Mouse (Mus musculus) lung, embryonic 15.5 days (tissue): ENCODE results near the gene Cyp27a1. TPM values are rescaled to one million over a fixed set of nuclear protein-coding genes. Genes with fewer than 3 reads are reported as not detected.

Source experiments
- ATAC-seq: fragments of 200-750 bp; cut with Nextera tagmentation; 2 replicates; pipeline ENCODE4 v1.8.0; 2017; ENCODE audit warnings: moderate number of reproducible peaks, borderline replicate concordance; ENCODE audit not compliant: low FRiP score, low TSS enrichment; ENCODE audit errors: extremely low read depth
- H3K27ac ChIP-seq: fragments of 300-500 bp; sonication (generic); 2 replicates; pipeline ENCODE4 v1.5.1; 2015; ENCODE audit warnings: moderate library complexity, mild to moderate bottlenecking, inconsistent platforms
- H3K27me3 ChIP-seq: fragments of 300-500 bp; sonication (generic); 2 replicates; pipeline ENCODE4 v1.6.1; 2015; ENCODE audit warnings: inconsistent platforms
- H3K36me3 ChIP-seq: fragments of 300-500 bp; sonication (generic); 2 replicates; pipeline ENCODE4 v1.6.1; 2015; ENCODE audit warnings: inconsistent platforms
- H3K4me1 ChIP-seq: fragments of 300-500 bp; sonication (generic); 2 replicates; pipeline ENCODE4 v1.6.1; 2015; ENCODE audit warnings: inconsistent platforms
- H3K4me2 ChIP-seq: fragments of 300-500 bp; sonication (generic); 2 replicates; pipeline ENCODE4 v1.6.1; 2015; ENCODE audit warnings: inconsistent platforms, mild to moderate bottlenecking, moderate library complexity
- H3K4me3 ChIP-seq: fragments of 300-500 bp; sonication (generic); 2 replicates; pipeline ENCODE4 v1.5.1; 2015; ENCODE audit warnings: mild to moderate bottlenecking, inconsistent platforms
- H3K9ac ChIP-seq: fragments of 300-500 bp; sonication (generic); 2 replicates; pipeline ENCODE4 v1.6.1; 2015; ENCODE audit warnings: inconsistent platforms
- H3K9me3 ChIP-seq: fragments of 300-500 bp; sonication (generic); 2 replicates; pipeline ENCODE4 v1.6.1; 2016; ENCODE audit warnings: inconsistent platforms
- WGBS: fragments of 180-500 bp; shearing (Covaris S2); methylation state at CpG from one replicate; pipeline ENCODE4 v1.1.7; 2015; 5-methylcytosine and 5-hydroxymethylcytosine counted together
- polyA plus RNA-seq: library from polyadenylated mRNA; unstranded; fragments of >200 nt; fragmentation: Nextera tagmentation; extraction: Ambion mirVana; gene quantifications from 2 replicates; pipeline ENCODE4 v1.2.1, GENCODE M21; 2015

Cyp27a1 gene
- polyA plus RNA-seq, 1 experiment from 2014 or later, result 3.0 TPM

DNA sequence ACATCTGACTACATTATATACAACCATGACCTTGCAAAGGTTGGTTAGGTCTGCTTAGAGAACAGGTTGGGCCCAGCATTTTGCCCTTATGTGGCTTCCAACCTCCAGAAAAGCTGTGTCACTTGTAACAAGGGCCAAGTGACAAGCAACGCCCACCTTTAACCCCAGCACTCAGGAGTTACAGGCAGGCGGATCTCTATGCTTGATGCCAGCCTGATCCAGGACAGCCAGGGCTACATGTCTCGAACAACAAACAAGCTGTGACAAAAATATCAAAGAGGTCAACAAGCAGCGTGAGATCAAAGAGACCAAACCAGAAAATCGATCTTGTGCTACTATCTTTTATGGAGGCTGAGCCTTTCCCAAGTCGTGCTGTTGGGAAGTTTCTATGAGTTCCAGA is 8.3 kb downstream of the Cyp27a1 start:
- Histone ChIP-seq H3K4me3 (no peak overlapping the region), H3K27ac (no peak overlapping the region), H3K27me3 (no peaks in the 10 kb centered on the region), H3K9me3 (no peaks in the 10 kb centered on the region), H3K4me1 (no peaks in the 10 kb centered on the region), H3K9ac (no peak overlapping the region), H3K4me2 (no peak overlapping the region), H3K36me3 (no peaks in the 10 kb centered on the region)
- ATAC-seq, result no peak
- 62% methylated on average over 6 of the region's 6 CpGs for WGBS

DNA sequence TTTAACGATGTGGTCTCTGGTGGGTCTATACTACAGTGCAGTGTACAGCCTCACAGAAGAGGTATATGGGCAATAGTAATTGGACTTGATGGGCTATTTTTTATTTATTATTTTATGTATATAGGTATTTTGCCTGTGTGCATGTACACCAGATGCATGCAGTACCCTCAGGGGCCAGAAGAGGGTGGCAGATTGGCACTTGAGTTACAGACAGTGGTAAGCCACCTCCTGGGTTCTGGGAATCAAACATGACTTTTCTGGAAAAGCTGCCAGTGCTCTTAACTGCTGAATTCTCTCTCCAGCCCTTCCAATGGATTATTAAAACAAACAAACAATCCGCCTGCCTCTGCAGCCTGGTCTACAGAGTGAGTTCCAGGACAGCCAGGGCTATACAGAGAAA is 10.4 kb downstream of the Cyp27a1 start:
- Histone ChIP-seq H3K4me1 (no peaks in the 10 kb centered on the region), H3K9me3 (no peaks in the 10 kb centered on the region), H3K27ac (no peak overlapping the region), H3K4me3 (no peak overlapping the region), H3K4me2 (no peak overlapping the region), H3K27me3 (no peaks in the 10 kb centered on the region), H3K36me3 (no peaks in the 10 kb centered on the region), H3K9ac (no peak overlapping the region)
- 69% methylated on average over 2 of the region's 2 CpGs for WGBS
- no peak for ATAC-seq

DNA sequence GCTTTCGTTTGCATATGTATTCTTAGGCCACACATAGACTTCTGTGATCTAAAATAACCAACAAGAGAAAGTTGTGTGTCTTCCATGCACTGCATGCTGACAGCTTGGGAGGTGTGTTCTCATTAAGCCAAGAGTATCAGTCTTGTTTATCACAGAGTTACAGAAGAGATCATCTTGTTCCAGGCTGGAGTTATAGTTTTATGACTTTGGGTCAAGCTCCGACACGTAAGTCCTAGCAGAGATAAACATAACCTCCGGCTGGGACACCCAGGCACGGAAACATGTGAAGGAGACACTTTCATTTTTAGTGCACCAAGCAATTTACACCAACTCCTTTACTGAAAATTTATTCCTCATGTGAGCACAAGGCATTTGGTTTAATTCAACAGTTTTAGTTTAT is 12.7 kb downstream of the Cyp27a1 start:
- WGBS, result 40% methylated on average over 5 of the region's 5 CpGs
- H3K4me2 ChIP-seq, result no peak overlapping the region

DNA sequence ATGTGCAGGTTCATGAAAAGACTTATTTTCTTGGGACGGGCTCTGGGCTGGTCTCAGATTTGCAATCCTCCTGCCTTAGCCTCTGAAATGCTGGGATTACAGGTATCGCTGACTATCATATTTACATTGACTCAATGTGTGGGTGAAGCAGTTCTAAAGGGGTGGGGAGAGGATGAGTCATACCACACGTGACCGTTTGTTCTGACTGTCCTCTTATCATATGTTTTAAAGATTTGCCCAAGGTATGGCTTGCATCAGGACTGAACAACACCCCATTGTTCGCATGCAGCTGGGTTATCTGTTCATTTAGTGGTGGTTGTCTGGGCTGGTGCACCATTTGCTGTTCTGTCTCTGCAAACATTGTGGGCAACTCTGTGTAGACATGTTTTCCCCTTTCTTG is 13.3 kb downstream of the Cyp27a1 start:
- Histone ChIP-seq H3K36me3 (no peaks in the 10 kb centered on the region), H3K4me1 (no peaks in the 10 kb centered on the region), H3K4me3 (no peak overlapping the region), H3K27me3 (no peaks in the 10 kb centered on the region), H3K27ac (no peak overlapping the region), H3K9me3 (no peaks in the 10 kb centered on the region), H3K9ac (no peak overlapping the region), H3K4me2 (no peak overlapping the region)
- ATAC-seq, result no peak
- 58% methylated on average over 5 of the region's 5 CpGs for WGBS

More for the DNA sequence above, 12.7 kb downstream of the Cyp27a1 start:
- no peaks in the 10 kb centered on the region for H3K9me3 ChIP-seq
- H3K36me3 ChIP-seq, result no peaks in the 10 kb centered on the region
- no peak overlapping the region for H3K27ac ChIP-seq
- no peaks in the 10 kb centered on the region for H3K4me1 ChIP-seq
- H3K27me3 ChIP-seq, result no peaks in the 10 kb centered on the region
- no peak overlapping the region for H3K4me3 ChIP-seq
- H3K9ac ChIP-seq, result no peak overlapping the region
- no peak for ATAC-seq

DNA sequence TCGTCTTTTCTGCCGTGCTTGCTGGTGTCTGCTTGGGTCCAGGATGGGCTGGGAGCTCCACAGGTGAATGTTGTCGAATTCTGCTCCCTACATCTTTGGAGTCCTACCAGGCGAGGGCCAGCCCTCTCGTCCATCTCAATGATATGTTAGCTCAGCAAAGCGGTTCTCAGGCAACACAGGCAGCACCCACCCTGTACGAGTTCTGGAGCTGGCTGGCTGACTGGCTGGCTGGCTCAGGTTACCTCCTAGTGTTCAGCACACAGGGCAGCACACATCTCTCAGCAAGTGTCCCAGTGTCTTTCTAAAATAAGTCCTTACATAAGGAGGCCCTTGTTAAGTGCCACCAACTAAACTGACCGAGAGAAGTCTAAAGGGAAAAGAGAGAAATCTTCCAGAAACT is 15.1 kb downstream of the Cyp27a1 start:
- H3K9me3 ChIP-seq, result no peaks in the 10 kb centered on the region
- no peak overlapping the region for H3K9ac ChIP-seq
- no peaks in the 10 kb centered on the region for H3K4me1 ChIP-seq
- 54% methylated on average over 8 of the region's 8 CpGs for WGBS
- H3K27ac ChIP-seq, result no peak overlapping the region
- no peak overlapping the region for H3K4me3 ChIP-seq
- H3K36me3 ChIP-seq, result no peaks in the 10 kb centered on the region
- no peaks in the 10 kb centered on the region for H3K27me3 ChIP-seq
- no peak for ATAC-seq
- no peak overlapping the region for H3K4me2 ChIP-seq

DNA sequence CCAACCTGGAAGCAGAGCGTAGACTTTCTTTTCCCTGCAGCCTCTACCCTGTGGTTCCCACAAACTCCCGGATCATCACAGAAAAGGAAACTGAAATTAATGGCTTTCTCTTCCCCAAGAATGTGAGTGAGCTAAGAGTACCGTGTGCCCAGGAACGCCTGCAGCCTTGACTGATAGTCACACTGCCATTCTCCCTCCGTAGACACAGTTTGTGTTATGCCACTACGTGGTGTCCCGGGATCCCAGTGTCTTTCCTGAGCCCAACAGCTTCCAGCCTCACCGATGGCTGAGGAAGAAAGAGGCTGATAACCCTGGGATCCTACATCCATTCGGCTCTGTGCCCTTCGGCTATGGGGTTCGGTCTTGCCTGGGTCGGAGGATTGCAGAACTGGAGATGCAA is 23.6 kb downstream of the Cyp27a1 start:
- H3K4me1 ChIP-seq, result no peaks in the 10 kb centered on the region
- WGBS, result 75% methylated on average over 12 of the region's 12 CpGs
- no peak for ATAC-seq

DNA sequence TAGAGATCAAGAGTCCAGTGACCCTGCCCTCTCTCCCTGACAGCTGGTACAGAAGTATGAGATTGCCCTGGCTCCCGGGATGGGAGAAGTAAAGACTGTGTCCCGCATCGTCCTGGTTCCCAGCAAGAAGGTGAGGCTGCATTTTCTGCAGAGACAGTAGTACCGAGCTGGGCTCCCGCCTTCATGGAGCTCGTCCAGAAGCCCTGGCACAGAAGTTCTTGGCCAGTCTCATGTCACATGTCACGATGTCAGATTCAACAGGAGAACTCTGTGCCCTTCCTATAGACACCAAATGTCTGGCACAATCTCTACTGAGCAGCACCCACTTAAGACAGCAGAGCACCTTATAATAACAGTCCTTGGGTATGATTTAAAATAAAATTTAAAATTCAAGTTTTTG is 24.1 kb downstream of the Cyp27a1 start:
- Histone ChIP-seq H3K9ac (no peak overlapping the region), H3K27me3 (no peaks in the 10 kb centered on the region), H3K27ac (no peak overlapping the region), H3K4me1 (no peaks in the 10 kb centered on the region), H3K4me2 (no peak overlapping the region), H3K9me3 (no peaks in the 10 kb centered on the region), H3K4me3 (no peak overlapping the region), H3K36me3 (no peaks in the 10 kb centered on the region)
- WGBS, result 80% methylated on average over 7 of the region's 7 CpGs
- ATAC-seq, result no peak

More for the DNA sequence above, 23.6 kb downstream of the Cyp27a1 start:
- no peaks in the 10 kb centered on the region for H3K9me3 ChIP-seq
- H3K27ac ChIP-seq, result no peak overlapping the region
- no peak overlapping the region for H3K9ac ChIP-seq
- no peak overlapping the region for H3K4me2 ChIP-seq
- no peak overlapping the region for H3K4me3 ChIP-seq
- no peaks in the 10 kb centered on the region for H3K27me3 ChIP-seq
- H3K36me3 ChIP-seq, result no peaks in the 10 kb centered on the region

DNA sequence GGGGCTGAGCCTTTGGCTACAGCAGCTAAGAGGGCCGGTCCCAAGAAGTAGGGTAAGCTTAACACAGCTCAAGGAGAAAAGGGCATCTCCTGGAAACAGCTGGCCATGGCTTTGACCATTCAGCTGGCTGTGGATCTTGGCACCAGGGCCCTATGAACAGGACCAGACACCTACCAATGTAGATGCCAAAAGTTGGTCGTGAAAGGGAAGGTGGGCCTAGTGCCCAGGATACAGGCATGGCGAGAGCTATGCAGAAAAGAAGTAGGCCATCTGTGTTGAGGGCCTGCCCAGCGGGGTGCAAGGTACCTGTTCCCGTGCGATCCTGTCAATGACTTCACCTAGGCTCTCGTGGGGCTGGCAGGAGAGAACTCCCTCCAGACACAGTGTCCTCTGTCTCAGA is 27.5 kb downstream of the Cyp27a1 start:
- no peak overlapping the region for H3K4me3 ChIP-seq
- no peaks in the 10 kb centered on the region for H3K9me3 ChIP-seq
- no peak for ATAC-seq
- H3K27me3 ChIP-seq, result no peaks in the 10 kb centered on the region
- H3K4me2 ChIP-seq, result no peak overlapping the region
- no peak overlapping the region for H3K9ac ChIP-seq
- no peaks in the 10 kb centered on the region for H3K4me1 ChIP-seq
- H3K36me3 ChIP-seq, result no peaks in the 10 kb centered on the region
- 69% methylated on average over 7 of the region's 7 CpGs for WGBS
- H3K27ac ChIP-seq, result no peak overlapping the region

DNA sequence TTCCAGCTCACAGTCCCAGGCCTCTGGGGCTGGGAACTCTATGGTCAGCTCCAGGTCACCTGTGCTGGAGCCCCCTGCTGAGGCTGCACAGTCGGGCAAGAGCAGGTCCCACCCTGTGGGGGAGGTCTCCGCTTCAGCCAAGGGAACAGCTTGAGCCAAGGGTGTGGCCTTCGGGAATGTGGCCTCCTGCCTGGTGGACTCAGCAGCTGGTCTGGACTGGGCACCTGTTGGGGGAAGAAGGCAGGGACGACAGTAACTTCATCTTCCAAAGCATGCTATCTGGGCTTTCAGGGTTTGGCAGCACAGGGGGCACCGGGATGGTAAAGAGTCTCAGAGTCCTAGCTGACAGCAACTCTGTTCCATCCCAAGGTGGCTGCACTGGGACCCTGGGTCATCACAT is 34.0 kb downstream of the Cyp27a1 start:
- H3K9ac ChIP-seq, result no peak overlapping the region
- no peak for ATAC-seq

DNA sequence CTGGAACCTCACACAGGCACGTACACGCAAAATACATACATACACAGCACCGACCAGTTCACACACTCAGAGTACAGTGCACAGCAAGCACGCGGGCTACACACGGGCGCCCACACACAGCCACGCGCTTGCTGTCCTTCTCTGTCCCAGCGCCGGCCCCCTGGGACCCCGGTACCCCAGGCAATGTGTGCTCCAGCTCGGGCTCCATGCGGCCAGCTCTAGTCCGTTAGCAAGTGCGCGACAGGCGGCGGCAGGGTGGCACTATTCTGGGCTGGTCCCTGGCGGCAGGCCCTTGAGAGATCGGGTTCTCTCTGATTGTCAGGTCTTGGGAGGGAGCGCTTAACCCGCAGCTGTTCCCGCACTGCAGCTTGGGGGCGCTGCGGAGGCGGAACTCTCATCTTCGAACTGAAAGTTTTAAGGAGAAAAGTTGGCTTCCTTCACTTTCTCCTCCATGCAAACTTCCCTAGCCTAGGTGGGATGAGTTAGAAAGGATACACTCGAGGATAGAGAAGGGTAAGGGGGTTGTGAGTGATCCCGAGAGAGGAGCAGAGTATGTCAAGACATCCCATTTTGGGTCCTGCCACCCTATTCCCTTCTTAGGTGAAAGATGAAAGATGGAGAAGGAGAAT is 35.4 kb downstream of the Cyp27a1 start, which contains the start of gene Prkag3:
Gene Prkag3 (minus strand): TSS at position 579 of the 629 bp plus-strand sequence.
- peak; percentile 47 for ATAC-seq
- Histone ChIP-seq H3K4me2 (peak within 1 kb of the TSS; percentile 49), H3K27me3 (peaks cover 22% of the 10 kb centered on the region; the same call in 1 of the 2 replicates), H3K9me3 (no peaks in the 10 kb centered on the region), H3K9ac (no peak within 1 kb of the TSS), H3K36me3 (no peaks in the 10 kb centered on the region), H3K27ac (no peak within 1 kb of the TSS), H3K4me3 (peak within 1 kb of the TSS; percentile 25), H3K4me1 (peaks cover 15% of the 10 kb centered on the region)
- WGBS, result 8% methylated on average over 30 of the region's 30 CpGs

More for the DNA sequence above, 34.0 kb downstream of the Cyp27a1 start:
- Histone ChIP-seq H3K4me3 (no peak overlapping the region), H3K27ac (no peak overlapping the region), H3K27me3 (peaks cover 22% of the 10 kb centered on the region; the same call in 1 of the 2 replicates), H3K4me2 (no peak overlapping the region), H3K4me1 (peaks cover 15% of the 10 kb centered on the region), H3K9me3 (no peaks in the 10 kb centered on the region), H3K36me3 (no peaks in the 10 kb centered on the region)
- 63% methylated on average over 5 of the region's 5 CpGs for WGBS

DNA sequence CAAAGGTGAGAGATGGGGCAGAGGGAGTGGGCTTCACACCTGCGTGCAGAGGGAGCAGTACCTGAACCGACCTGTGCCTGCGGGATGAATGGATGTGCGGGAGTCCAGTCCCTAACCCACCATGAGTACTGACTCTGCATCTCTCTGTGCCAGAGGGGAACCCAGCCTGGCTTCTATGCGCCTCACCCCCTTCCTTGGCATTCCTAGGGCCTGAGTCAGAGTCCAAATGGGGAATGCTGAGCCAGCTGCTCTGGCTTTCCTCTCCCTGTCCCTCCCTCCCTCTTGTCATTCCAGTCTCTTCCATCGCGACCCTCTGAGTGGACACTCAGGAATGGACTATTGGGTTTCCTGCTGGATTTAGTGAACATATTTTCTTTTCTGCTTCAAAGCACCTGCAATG is 35.9 kb downstream of the Cyp27a1 start:
- H3K9ac ChIP-seq, result no peak overlapping the region
- no peak overlapping the region for H3K4me3 ChIP-seq
- 34% methylated on average over 7 of the region's 7 CpGs for WGBS
- H3K4me2 ChIP-seq, result peak overlapping the region; percentile 49; the same call in 1 of the 2 replicates
- H3K27me3 ChIP-seq, result peaks cover 22% of the 10 kb centered on the region; the same call in 1 of the 2 replicates
- no peaks in the 10 kb centered on the region for H3K36me3 ChIP-seq
- no peak overlapping the region for H3K27ac ChIP-seq
- no peaks in the 10 kb centered on the region for H3K9me3 ChIP-seq
- ATAC-seq, result peak; percentile 62; the same call in 1 of the 2 replicates
- H3K4me1 ChIP-seq, result peaks cover 15% of the 10 kb centered on the region

DNA sequence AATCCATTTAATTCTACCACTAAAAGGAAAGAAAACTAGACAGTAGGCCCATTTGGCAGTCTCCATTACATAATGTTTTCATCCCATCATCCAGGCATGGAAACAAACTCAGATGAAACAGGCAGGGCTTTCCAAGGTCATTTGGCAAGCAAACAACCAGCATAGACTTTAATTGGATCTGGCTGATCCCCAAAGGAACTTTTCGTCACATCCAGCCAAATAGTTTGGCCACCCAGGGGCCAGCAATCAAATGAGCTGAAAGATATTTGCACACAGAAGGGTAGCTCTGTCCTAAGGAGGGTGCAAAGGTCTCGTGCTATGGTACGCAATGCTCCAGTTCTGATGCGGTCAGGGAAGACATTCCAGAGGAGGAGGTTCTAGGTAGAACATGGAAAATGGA is 37.3 kb downstream of the Cyp27a1 start:
- peaks cover 15% of the 10 kb centered on the region for H3K4me1 ChIP-seq
- H3K4me3 ChIP-seq, result no peak overlapping the region
- no peaks in the 10 kb centered on the region for H3K36me3 ChIP-seq
- no peak overlapping the region for H3K27ac ChIP-seq
- H3K9me3 ChIP-seq, result no peaks in the 10 kb centered on the region
- no peak overlapping the region for H3K4me2 ChIP-seq
- H3K9ac ChIP-seq, result no peak overlapping the region
- WGBS, result 73% methylated on average over 4 of the region's 4 CpGs
- peaks cover 22% of the 10 kb centered on the region; the same call in 1 of the 2 replicates for H3K27me3 ChIP-seq
- ATAC-seq, result no peak
